10 mouse cellular contexts compared by ENCODE assay signal in the genomic region with DNA sequence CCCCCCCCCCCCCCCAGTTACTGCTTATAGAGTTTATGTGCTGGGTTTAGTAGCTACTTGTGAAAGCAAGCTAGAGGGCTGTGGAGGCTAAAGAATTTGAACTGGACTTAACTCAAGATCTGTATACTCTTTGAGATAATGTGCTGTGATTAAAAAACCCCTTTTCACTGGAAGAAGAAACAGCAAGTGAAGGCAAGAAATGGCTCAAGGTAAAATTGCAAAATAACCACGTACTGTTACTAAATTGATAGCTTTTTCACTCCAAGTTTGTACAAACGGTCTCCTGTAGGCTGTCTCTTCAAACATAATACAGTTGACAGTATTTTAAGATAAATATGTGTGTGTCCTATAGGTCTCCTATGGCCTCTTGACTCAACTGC. TPM values are rescaled to one million over a fixed set of nuclear protein-coding genes. Genes with fewer than 3 reads are reported as not detected.
DNase-seq lines count a peak whose midpoint lies in the region; ATAC-seq and TF ChIP-seq lines count a peak whose summit lies in the region.
"Had no signal": no experiment of that assay in that cellular context is flagged by ENCODE, and none has a peak within 500 bp of the region (broad histone marks: within the 10 kb centered on the region; RNA-seq: fewer than 3 reads in every experiment).

No protein-coding gene starts in this region.

- peaks cover 74% of the 10 kb centered on the region for H3K36me3 ChIP-seq in erythroblast, embryonic 14.5 days (ENCODE audit: control insufficient read depth)
- H3K36me3 ChIP-seq in E14TG2a.4 (ENCODE audit: insufficient read depth, low read length), result peaks cover 23% of the 10 kb centered on the region
- no peaks in the 10 kb centered on the region for H3K36me3 ChIP-seq in forebrain, postnatal 0 days (ENCODE audit: insufficient read depth)
- peaks cover 28% of the 10 kb centered on the region for H3K36me3 ChIP-seq in liver, embryonic 14.5 days (replicated peaks; ENCODE audit: control insufficient read depth, insufficient read depth, low read depth)

- no peaks in the 10 kb centered on the region for H3K27me3 ChIP-seq in erythroblast, embryonic 14.5 days (ENCODE audit: control insufficient read depth)
- no peaks in the 10 kb centered on the region for H3K27me3 ChIP-seq in E14TG2a.4 (ENCODE audit: insufficient read depth, low read length)
- H3K27me3 ChIP-seq in forebrain, postnatal 0 days (ENCODE audit: insufficient read depth, low read length), result no peaks in the 10 kb centered on the region
- H3K27me3 ChIP-seq in liver, embryonic 14.5 days (ENCODE audit: control insufficient read depth, insufficient read depth, low read length), result no peaks in the 10 kb centered on the region

- no peak for ATAC-seq in erythroblast, adult 5-6 weeks (replicated peaks; ENCODE audit: low FRiP score, poor library complexity, severe bottlenecking)
- no peak for ATAC-seq in forebrain, postnatal 0 days
- ATAC-seq in liver, embryonic 14.5 days (ENCODE audit: insufficient read depth), result no peak

- H3K4me1 ChIP-seq in erythroblast, embryonic 14.5 days (ENCODE audit: control insufficient read depth), result peaks cover 89% of the 10 kb centered on the region
- peaks cover 86% of the 10 kb centered on the region for H3K4me1 ChIP-seq in E14TG2a.4 (replicated peaks; ENCODE audit: low read depth, low read length)
- peaks cover 7% of the 10 kb centered on the region; the same call in 1 of the 2 replicates for H3K4me1 ChIP-seq in forebrain, postnatal 0 days (ENCODE audit: insufficient read depth)
- peaks cover 74 to 80% of the 10 kb centered on the region in 2 experiments for H3K4me1 ChIP-seq in liver, embryonic 14.5 days (replicated peaks; ENCODE audit: control insufficient read depth in 2 of 2, insufficient read depth in 2 of 2, low read length in 1 of 2)

- 0 out of 2 replicates have a peak overlapping the region, but pooled peaks have one; percentile 93 for H3K4me2 ChIP-seq in forebrain, postnatal 0 days (ENCODE audit: low read depth)
- peak overlapping the region; percentile 74 for H3K4me2 ChIP-seq in liver, embryonic 14.5 days (ENCODE audit: low read depth)

- H3K27ac ChIP-seq in forebrain, postnatal 0 days (ENCODE audit: low read depth, low read length), result no peak overlapping the region
- H3K27ac ChIP-seq in liver, embryonic 14.5 days, result peak overlapping the region; percentile 100

- peak overlapping the region; percentile 85 for H3K4me3 ChIP-seq in erythroblast, embryonic 14.5 days (replicated peaks)
- peak overlapping the region; percentile 77 for H3K4me3 ChIP-seq in E14TG2a.4 (replicated peaks; ENCODE audit: low read length)
- peak overlapping the region; percentile 40 for H3K4me3 ChIP-seq in forebrain, postnatal 0 days (ENCODE audit: low read depth, low read length)
- peak overlapping the region; percentile 85 to 97 for H3K4me3 ChIP-seq in liver, embryonic 14.5 days (ENCODE audit: insufficient read depth in 1 of 2, low read depth in 2 of 2, low read length in 2 of 2)

- no peak for TF ChIP-seq CTCF in E14TG2a.4 (conservative IDR thresholded peaks at IDR 0.05; ENCODE audit: low read length)
- TF ChIP-seq CTCF in forebrain, postnatal 0 days (IDR thresholded peaks at IDR 0.05; ENCODE audit: low read depth), result no peak
- TF ChIP-seq CTCF in liver, embryonic 14.5 days (IDR thresholded peaks at IDR 0.05; ENCODE audit: low read depth), result no peak

- no peak for DNase-seq in forebrain, postnatal 0 days
- no peak for DNase-seq in liver, embryonic 14.5 days (ENCODE audit: low read depth in 3 of 3, low spot score in 3 of 3)
- DNase-seq in left cerebral cortex, adult 9 months (ENCODE audit: low spot score in 2 of 2), result no peak
- no peak for DNase-seq in adrenal gland, postnatal 4 days (ENCODE audit: low spot score in 2 of 2)
- DNase-seq in embryo, embryonic 9.5 days (ENCODE audit: extremely low spot score), result no peak

- WGBS in forebrain, postnatal 0 days, result 79% methylated on average over 2 of the region's 2 CpGs
- 18% methylated on average over 2 of the region's 2 CpGs for WGBS in liver, embryonic 14.5 days (ENCODE audit: insufficient replicate concordance)

- no peak overlapping the region for H3K9ac ChIP-seq in forebrain, postnatal 0 days
- peak overlapping the region; percentile 88 for H3K9ac ChIP-seq in liver, embryonic 14.5 days (replicated peaks)

- no peaks in the 10 kb centered on the region for H3K9me3 ChIP-seq in erythroblast, embryonic 14.5 days (ENCODE audit: control insufficient read depth, low read length)
- no peaks in the 10 kb centered on the region for H3K9me3 ChIP-seq in E14TG2a.4 (ENCODE audit: low read length)
- H3K9me3 ChIP-seq in forebrain, postnatal 0 days (ENCODE audit: low read length), result no peaks in the 10 kb centered on the region
- no peaks in the 10 kb centered on the region for H3K9me3 ChIP-seq in liver, embryonic 14.5 days (ENCODE audit: control insufficient read depth, low read length)

- TF ChIP-seq EP300 in liver, embryonic 14.5 days (IDR thresholded peaks at IDR 0.05; ENCODE audit: low read depth), result no peak

RNA-seq across cellular contexts. Expression of gene Ncoa4, which starts 6.4 kb away (rescaled TPM):
- 6.9 and 7.6 TPM in 2 replicates for polyA plus RNA-seq in erythroblast, embryonic 14.5 days (2012)
- total RNA-seq in erythroblast, adult 5-6 weeks (2015; ENCODE audit: low replicate concordance), result 661 and 684 TPM in 2 replicates
- total RNA-seq in erythroblast, adult 5-6 weeks (2017; ENCODE audit: low replicate concordance), result 773 and 931 TPM in 2 replicates
- total RNA-seq in forebrain, postnatal 0 days (2014; rRNA removed), result 143 and 153 TPM in 2 replicates
- polyA plus RNA-seq in forebrain, postnatal 0 days (2015; fragmentation: Nextera tagmentation; extraction: Ambion mirVana), result 77.9 and 83.8 TPM in 2 replicates
- 80.7 and 117 TPM in 2 replicates for polyA plus RNA-seq in liver, embryonic 14.5 days (2012; rRNA removed)
- polyA plus RNA-seq in liver, embryonic 14.5 days (2014; fragmentation: Nextera tagmentation; extraction: Ambion mirVana), result 353 and 363 TPM in 2 replicates
- 100 to 1,000 TPM; 157 to 162 TPM for total RNA-seq in adrenal gland, postnatal 4 days (2021)

RNA-seq across cellular contexts. Expression of gene Msmb, which starts 24.2 kb away (rescaled TPM):
- polyA plus RNA-seq in erythroblast, embryonic 14.5 days (2012), result not detected in 2 replicates
- total RNA-seq in erythroblast, adult 5-6 weeks (2015; ENCODE audit: low replicate concordance), result not detected in 2 replicates
- 5.2 TPM in 1 of 2 replicates, not detected in the other for total RNA-seq in erythroblast, adult 5-6 weeks (2017; ENCODE audit: low replicate concordance)
- not detected in 2 replicates for total RNA-seq in forebrain, postnatal 0 days (2014; rRNA removed)
- polyA plus RNA-seq in forebrain, postnatal 0 days (2015; fragmentation: Nextera tagmentation; extraction: Ambion mirVana), result not detected in 2 replicates
- polyA plus RNA-seq in liver, embryonic 14.5 days (2012; rRNA removed), result 0.13 and 0.19 TPM in 2 replicates
- polyA plus RNA-seq in liver, embryonic 14.5 days (2014; fragmentation: Nextera tagmentation; extraction: Ambion mirVana), result 0.33 and 0.38 TPM in 2 replicates
- total RNA-seq in adrenal gland, postnatal 4 days (2021), result not detected
- total RNA-seq: adrenal gland, adult 2 months; gastrocnemius, postnatal 10 days had no signal
- polyA plus RNA-seq: adrenal gland, adult 2 months had no signal

RNA-seq across cellular contexts. Expression of gene Timm23, which starts 35.6 kb away (rescaled TPM):
- polyA plus RNA-seq in erythroblast, embryonic 14.5 days (2012), result 15.2 and 17.5 TPM in 2 replicates
- 41.2 and 49.4 TPM in 2 replicates for total RNA-seq in erythroblast, adult 5-6 weeks (2015; ENCODE audit: low replicate concordance)
- total RNA-seq in erythroblast, adult 5-6 weeks (2017; ENCODE audit: low replicate concordance), result 11.2 and 15.3 TPM in 2 replicates
- total RNA-seq in forebrain, postnatal 0 days (2014; rRNA removed), result 123 and 160 TPM in 2 replicates
- 253 and 292 TPM in 2 replicates for polyA plus RNA-seq in forebrain, postnatal 0 days (2015; fragmentation: Nextera tagmentation; extraction: Ambion mirVana)
- 75.8 and 90.5 TPM in 2 replicates for polyA plus RNA-seq in liver, embryonic 14.5 days (2012; rRNA removed)
- polyA plus RNA-seq in liver, embryonic 14.5 days (2014; fragmentation: Nextera tagmentation; extraction: Ambion mirVana), result 196 and 199 TPM in 2 replicates
- 100 to 1,000 TPM; 108 to 118 TPM for total RNA-seq in adrenal gland, postnatal 4 days (2021)

RNA-seq across cellular contexts. Expression of gene Parg, which starts 35.7 kb away (rescaled TPM):
- 0.39 and 0.68 TPM in 2 replicates for polyA plus RNA-seq in erythroblast, embryonic 14.5 days (2012)
- total RNA-seq in erythroblast, adult 5-6 weeks (2015; ENCODE audit: low replicate concordance), result 12.7 and 19.2 TPM in 2 replicates
- total RNA-seq in erythroblast, adult 5-6 weeks (2017; ENCODE audit: low replicate concordance), result 28.6 and 39.1 TPM in 2 replicates
- 46.9 and 56.0 TPM in 2 replicates for total RNA-seq in forebrain, postnatal 0 days (2014; rRNA removed)
- 27.8 and 28.9 TPM in 2 replicates for polyA plus RNA-seq in forebrain, postnatal 0 days (2015; fragmentation: Nextera tagmentation; extraction: Ambion mirVana)
- polyA plus RNA-seq in liver, embryonic 14.5 days (2012; rRNA removed), result 4.4 and 6.0 TPM in 2 replicates
- 12.6 and 17.0 TPM in 2 replicates for polyA plus RNA-seq in liver, embryonic 14.5 days (2014; fragmentation: Nextera tagmentation; extraction: Ambion mirVana)
- total RNA-seq in adrenal gland, postnatal 4 days (2021), result 10 to 100 TPM; 70.2 to 80.9 TPM

Comparison
In these comparisons a context has a peak if more than half of its experiments do, and no peak if none do; other contexts are left out.
1. H3K4me3 ChIP-seq: peak in every context shown above with its lines; median percentile 91 in liver, embryonic 14.5 days; 85 in erythroblast, embryonic 14.5 days; 77 in E14TG2a.4; 40 in forebrain, postnatal 0 days.